Mouse (Mus musculus): Measurements from ENCODE around the gene C130026I21Rik. TPM values are rescaled to one million over a fixed set of nuclear protein-coding genes. Genes with fewer than 3 reads are reported as not detected.
"Not testable (repeated sequence)": the region's sequence is repeated elsewhere in the genome, so short reads cannot be mapped to it uniquely, and the experiment has no call there.

The C130026I21Rik gene
- polyA plus RNA-seq (2012; rRNA removed), result 0.19 TPM in 1 of 2 replicates, not detected in the other

- not testable (repeated sequence) for H3K4me3 ChIP-seq (ENCODE audit: insufficient read depth, low read length); H3K27ac ChIP-seq (ENCODE audit: insufficient read depth, low read length); H3K4me1 ChIP-seq (ENCODE audit: control insufficient read depth, insufficient read depth, low read length)
Measured at GRCm38 (mm10) chr1:85270466-85270865, at the start of gene C130026I21Rik. Gene C130026I21Rik (minus strand): TSS chr1:85270566.

DNA sequence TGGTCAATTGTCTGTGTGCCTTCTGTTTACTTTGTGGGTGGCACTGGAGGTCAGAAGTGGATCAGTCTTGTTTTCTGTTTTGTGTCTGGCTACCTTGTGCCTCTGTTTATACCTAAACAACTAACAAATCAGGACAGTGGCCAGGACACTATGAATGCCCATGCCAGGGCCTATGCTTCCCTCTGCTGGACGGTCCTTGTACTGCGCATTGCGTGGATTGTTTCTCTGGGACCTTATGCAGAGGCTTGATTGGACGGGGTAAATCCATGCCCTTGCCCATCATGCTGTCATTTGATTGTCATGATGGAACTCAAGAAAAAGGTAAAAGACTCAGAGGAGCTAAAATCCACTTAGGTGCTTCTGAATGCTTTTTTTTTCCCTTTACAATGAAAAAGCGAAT lies 16.7 kb upstream of the C130026I21Rik start:
- not testable (repeated sequence) for H3K4me1 ChIP-seq (ENCODE audit: control insufficient read depth, insufficient read depth, low read length); H3K4me3 ChIP-seq (ENCODE audit: insufficient read depth, low read length); H3K27ac ChIP-seq (ENCODE audit: insufficient read depth, low read length)

DNA sequence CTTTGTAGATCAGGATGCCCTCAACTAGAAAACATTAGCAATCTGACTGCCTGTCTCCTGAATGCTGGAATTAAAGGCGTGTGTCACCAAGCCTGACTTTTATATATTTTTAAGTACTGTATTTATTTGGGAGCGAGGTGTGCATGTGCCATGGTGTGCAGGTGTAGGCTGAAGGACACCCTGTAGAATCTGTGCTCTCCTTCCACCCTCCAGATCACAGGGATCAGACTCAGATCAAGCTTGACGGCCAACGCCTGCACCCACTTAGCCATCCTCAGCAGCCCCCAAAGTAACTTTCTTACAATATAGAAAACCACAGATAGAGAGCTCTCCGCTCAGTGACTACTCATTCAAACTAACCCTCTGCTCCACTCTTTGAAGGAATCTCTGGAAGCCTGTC lies 6.1 kb upstream of the C130026I21Rik start:
- not testable (repeated sequence) for H3K4me3 ChIP-seq (ENCODE audit: insufficient read depth, low read length); H3K27ac ChIP-seq (ENCODE audit: insufficient read depth, low read length)

DNA sequence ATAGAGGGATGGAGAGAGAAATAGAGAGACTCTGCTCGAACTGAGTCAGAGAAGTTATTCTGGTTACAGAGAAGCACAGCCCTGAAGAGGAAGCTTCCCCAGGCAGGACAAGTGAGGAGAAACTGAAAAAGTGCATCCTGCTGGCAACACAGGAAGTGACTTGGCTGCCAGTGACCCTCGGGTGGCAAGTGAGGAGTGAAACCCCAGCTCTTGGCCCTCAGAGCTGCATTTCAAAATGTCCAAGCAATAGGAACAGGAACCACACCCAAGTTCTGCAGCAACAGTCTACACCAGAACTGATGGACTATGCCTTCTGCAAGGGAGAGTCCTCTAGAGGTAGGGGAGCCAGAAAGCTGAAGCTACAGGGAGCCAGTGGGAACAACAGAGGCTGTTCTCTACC lies 11.7 kb downstream of the C130026I21Rik start:
- H3K27ac ChIP-seq (ENCODE audit: insufficient read depth, low read length); H3K4me1 ChIP-seq (ENCODE audit: control insufficient read depth, insufficient read depth, low read length); H3K4me3 ChIP-seq (ENCODE audit: insufficient read depth, low read length): not testable (repeated sequence)

More for the DNA sequence above, 6.1 kb upstream of the C130026I21Rik start:
- H3K4me1 ChIP-seq (ENCODE audit: control insufficient read depth, insufficient read depth, low read length), result not testable (repeated sequence)

GRCm38 (mm10) chr1:85255217-85255616 lies 15.1 kb downstream of the C130026I21Rik start:
- H3K27ac ChIP-seq (ENCODE audit: insufficient read depth, low read length); H3K4me1 ChIP-seq (ENCODE audit: control insufficient read depth, insufficient read depth, low read length); H3K4me3 ChIP-seq (ENCODE audit: insufficient read depth, low read length): not testable (repeated sequence)

GRCm38 (mm10) chr1:85251211-85251610 lies 19.2 kb downstream of the C130026I21Rik start:
- H3K4me3 ChIP-seq (ENCODE audit: insufficient read depth, low read length); H3K27ac ChIP-seq (ENCODE audit: insufficient read depth, low read length); H3K4me1 ChIP-seq (ENCODE audit: control insufficient read depth, insufficient read depth, low read length): not testable (repeated sequence)

DNA sequence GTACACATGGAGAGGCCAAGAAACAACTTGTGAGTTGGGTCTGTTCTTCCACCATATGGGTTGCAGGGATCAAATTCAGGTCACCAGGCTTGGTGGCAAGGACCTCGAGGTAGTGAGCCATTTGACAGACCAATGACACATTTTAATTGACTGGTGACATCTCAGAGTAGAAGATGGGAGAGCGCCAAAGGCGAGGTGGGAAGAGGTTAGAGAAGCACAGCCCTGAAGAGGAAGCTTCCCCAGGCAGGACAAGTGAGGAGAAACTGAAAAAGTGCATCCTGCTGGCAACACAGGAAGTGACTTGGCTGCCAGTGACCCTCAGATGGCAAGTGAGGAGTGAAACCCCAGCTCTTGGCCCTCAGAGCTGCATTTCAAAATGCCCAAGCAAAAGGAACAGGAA lies 21.4 kb downstream of the C130026I21Rik start:
- not testable (repeated sequence) for H3K4me3 ChIP-seq (ENCODE audit: insufficient read depth, low read length); H3K4me1 ChIP-seq (ENCODE audit: control insufficient read depth, insufficient read depth, low read length); H3K27ac ChIP-seq (ENCODE audit: insufficient read depth, low read length)

DNA sequence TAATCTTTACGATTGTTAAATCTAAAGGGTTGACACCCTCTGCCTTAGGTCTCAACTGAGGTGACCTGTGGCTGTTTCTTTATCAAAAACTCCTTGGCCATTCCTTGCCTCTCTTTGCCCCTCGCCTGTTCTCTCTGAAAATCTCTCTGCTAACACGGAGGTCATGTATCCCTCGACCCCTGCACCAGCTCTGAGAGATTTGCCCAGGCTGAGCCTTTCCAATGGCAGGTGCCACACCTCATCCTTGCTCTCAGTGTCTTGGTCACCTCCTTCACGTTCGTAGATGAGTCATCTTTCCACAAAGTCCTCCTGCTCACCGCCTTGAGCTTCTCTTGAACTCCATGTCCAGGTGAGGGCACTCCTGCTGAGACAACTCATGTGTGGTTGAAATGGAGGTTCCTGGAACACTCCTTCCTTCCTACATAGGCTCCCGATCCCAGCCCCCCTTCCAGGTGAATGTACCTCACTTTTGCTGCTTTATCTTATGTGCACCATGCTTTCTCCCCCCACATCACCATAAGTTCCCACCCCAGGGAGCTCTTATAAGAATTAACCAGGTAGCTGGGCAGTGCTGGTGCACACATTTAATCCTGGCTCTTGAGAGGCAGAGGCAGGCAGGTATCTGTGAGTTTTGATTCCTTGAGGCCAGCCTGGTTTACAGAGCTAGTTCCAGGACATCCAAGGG lies 23.4 kb downstream of the C130026I21Rik start:
- not testable (repeated sequence) for H3K4me1 ChIP-seq (ENCODE audit: control insufficient read depth, insufficient read depth, low read length); H3K27ac ChIP-seq (ENCODE audit: insufficient read depth, low read length); H3K4me3 ChIP-seq (ENCODE audit: insufficient read depth, low read length)

- not testable (repeated sequence) for H3K4me1 ChIP-seq (ENCODE audit: control insufficient read depth, insufficient read depth, low read length); H3K27ac ChIP-seq (ENCODE audit: insufficient read depth, low read length); H3K4me3 ChIP-seq (ENCODE audit: insufficient read depth, low read length)
Measured at GRCm38 (mm10) chr1:85246266-85246665, 24.1 kb downstream of the C130026I21Rik start.

GRCm38 (mm10) chr1:85244941-85245340 lies 25.4 kb downstream of the C130026I21Rik start:
- H3K27ac ChIP-seq (ENCODE audit: insufficient read depth, low read length); H3K4me3 ChIP-seq (ENCODE audit: insufficient read depth, low read length); H3K4me1 ChIP-seq (ENCODE audit: control insufficient read depth, insufficient read depth, low read length): not testable (repeated sequence)

DNA sequence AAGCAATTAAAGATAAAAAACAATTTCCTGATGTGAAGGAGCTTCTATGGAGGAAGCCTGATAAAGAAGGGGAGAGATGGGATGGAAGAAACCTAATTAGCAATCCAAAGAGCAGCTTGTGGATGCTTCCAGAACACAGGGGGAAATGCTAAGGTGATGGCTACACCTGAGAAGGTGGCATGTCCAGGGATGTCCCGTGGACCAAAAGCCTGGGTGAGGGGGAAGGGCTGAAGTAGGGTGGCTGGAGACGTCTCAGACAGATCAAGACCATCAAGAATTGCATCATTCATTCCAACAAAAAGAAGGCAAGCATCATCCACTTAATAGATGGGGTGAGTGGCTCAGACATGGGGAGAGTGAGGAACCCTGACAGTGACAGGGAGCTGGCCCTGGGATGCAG lies 27.3 kb downstream of the C130026I21Rik start:
- not testable (repeated sequence) for H3K4me3 ChIP-seq (ENCODE audit: insufficient read depth, low read length); H3K27ac ChIP-seq (ENCODE audit: insufficient read depth, low read length)

DNA sequence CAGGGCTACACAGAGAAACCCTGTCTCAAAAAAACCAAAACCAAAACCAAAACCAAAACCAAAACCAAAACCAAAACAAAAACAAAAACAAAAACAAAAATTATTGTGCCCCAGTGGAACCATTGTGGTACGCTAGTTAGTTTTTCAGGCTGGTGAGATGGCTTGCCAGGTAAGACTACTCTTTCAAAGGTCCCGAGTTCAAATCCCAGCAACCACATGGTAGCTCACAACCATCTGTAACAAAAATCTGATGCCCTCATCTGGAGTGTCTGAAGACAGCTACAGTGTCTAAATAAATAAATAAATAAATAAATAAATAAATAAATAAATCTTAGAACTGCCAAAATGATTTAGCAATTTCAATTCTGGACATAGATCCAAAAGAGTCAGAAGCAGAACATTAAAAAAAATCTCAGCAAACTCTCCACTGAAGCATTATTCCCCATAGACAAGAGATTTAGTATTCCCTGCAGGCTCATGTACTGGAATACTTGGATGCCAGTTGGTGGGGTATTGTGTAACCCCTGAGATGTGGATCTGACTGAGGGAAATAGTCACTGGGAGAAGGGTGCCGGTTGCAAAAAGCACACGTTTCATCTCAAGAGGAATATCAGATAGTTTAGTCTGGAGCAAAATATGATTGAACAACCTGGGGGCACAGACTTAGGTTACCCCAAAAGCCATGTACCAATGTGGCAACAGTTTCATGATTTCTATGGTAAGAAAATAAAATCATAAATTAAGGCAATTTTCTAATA lies 31.2 kb downstream of the C130026I21Rik start:
- not testable (repeated sequence) for H3K4me1 ChIP-seq (ENCODE audit: control insufficient read depth, insufficient read depth, low read length); H3K4me3 ChIP-seq (ENCODE audit: insufficient read depth, low read length); H3K27ac ChIP-seq (ENCODE audit: insufficient read depth, low read length)

More for the DNA sequence above, 27.3 kb downstream of the C130026I21Rik start:
- not testable (repeated sequence) for H3K4me1 ChIP-seq (ENCODE audit: control insufficient read depth, insufficient read depth, low read length)

DNA sequence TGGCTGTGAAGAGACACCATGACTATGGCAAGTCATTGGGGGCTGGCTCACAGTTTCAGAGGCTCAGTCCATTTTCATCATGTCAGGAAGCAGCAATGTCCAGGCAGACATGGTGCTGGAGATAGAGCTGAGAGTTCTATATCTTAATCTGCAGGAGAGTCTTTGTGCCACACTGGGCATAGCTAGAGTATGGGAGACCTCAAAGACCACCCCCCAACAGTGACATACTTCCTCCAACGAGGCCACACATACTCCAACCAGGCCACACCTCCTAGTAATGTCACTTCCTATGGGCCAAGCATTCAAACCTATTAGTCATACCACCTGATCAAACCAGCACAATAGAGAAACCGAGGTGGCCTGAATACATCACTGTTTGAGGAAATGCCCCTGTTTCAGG lies 63.8 kb downstream of the C130026I21Rik start:
- not testable (repeated sequence) for H3K4me1 ChIP-seq (ENCODE audit: control insufficient read depth, insufficient read depth, low read length); H3K27ac ChIP-seq (ENCODE audit: insufficient read depth, low read length); H3K4me3 ChIP-seq (ENCODE audit: insufficient read depth, low read length)

GRCm38 (mm10) chr1:85199523-85199922 lies 70.8 kb downstream of the C130026I21Rik start:
- H3K4me3 ChIP-seq (ENCODE audit: insufficient read depth, low read length); H3K27ac ChIP-seq (ENCODE audit: insufficient read depth, low read length); H3K4me1 ChIP-seq (ENCODE audit: control insufficient read depth, insufficient read depth, low read length): not testable (repeated sequence)

DNA sequence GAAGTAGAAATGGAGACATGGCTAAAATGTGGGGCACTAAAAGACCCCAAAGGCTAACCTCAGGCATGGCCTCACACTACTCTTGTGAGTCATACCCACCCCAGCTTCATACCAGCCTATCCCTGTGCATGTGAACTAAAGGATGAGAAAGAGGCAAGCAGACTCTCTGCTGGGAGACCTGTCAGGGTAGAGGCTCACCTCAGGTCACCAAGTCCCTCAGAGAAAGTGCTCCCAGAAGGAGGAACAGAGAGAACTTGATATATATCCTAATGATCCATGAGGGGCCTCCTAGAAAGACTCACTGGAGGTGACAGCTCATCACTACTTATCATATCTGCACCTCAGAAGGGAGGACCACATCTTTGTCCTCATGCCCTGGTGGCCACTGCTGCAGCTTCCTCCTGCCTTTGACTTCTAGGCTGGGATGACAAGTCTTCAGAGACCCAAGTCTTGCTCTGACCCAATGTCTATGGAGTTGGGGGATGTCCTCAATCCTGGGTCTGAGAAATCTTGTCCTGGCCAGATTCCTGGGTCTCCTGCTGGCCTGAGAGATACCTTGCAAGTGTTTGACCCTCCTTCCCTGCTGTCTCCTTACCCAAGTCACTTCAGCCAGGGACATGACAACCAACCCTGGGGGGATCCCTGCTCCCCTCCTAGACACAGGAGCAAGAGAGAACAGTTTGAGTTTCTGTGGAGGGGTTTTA lies 71.6 kb downstream of the C130026I21Rik start:
- not testable (repeated sequence) for H3K27ac ChIP-seq (ENCODE audit: insufficient read depth, low read length); H3K4me1 ChIP-seq (ENCODE audit: control insufficient read depth, insufficient read depth, low read length); H3K4me3 ChIP-seq (ENCODE audit: insufficient read depth, low read length)

- H3K4me3 ChIP-seq (ENCODE audit: insufficient read depth, low read length); H3K27ac ChIP-seq (ENCODE audit: insufficient read depth, low read length); H3K4me1 ChIP-seq (ENCODE audit: control insufficient read depth, insufficient read depth, low read length): not testable (repeated sequence)
Measured at GRCm38 (mm10) chr1:85196732-85197131, 73.6 kb downstream of the C130026I21Rik start.

All from cortical plate, adult 2 months (tissue).